Mouse (Mus musculus): ENCODE measurements around the gene Pdzk1ip1. TPM values are rescaled to one million over a fixed set of nuclear protein-coding genes. Genes with fewer than 3 reads are reported as not detected.

Gene Pdzk1ip1
- not detected for total RNA-seq (2022)

- no peak for DNase-seq (ENCODE audit: low spot score in 2 of 2)
These were observed at the start of gene Pdzk1ip1 for GRCm38 (mm10) chr4:115088611-115089338. TSS of gene Pdzk1ip1 (plus strand) at chr4:115088708.

DNA sequence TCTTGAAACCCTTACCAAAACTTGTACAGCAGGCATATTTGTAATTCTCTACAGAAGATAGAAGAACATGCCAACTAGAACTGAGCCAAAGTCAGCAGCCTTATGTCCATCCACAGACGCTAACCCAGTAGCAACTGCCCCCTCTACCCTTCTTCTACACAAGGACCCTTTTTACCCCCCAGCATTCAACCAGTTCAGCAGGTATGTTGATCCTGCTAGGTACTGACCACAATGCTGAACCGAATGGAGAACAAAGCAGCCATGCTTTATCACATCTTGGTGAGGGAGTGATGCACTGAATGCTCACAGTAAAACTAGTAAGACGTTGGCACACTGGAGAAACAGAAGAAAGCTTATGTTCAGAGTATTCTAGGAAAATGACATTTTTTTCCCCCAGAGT lies 42.9 kb upstream of the Pdzk1ip1 start:
- no peak for DNase-seq (ENCODE audit: low spot score in 2 of 2)

GRCm38 (mm10) chr4:115047750-115048149 lies 40.8 kb upstream of the Pdzk1ip1 start:
- no peak for DNase-seq (ENCODE audit: low spot score in 2 of 2)

DNA sequence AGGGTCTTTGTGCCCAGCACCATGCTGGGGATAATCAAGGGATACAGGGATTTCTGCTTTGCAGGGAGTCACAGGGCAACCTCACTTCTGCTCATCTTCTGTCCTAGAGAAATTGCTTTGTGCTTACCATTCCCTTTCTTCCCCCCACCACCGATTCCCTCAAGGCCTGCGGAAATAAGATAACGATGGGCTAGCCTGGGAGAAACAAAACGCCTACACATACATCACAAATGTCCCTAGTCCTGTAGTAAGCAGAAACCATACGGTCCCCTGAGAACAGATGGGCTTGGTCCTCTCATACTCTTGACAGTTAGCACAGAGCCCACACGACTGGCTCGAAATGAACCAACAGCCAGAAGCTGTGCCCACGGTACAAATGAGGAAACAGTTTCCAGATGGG lies 40.3 kb upstream of the Pdzk1ip1 start:
- no peak for DNase-seq (ENCODE audit: low spot score in 2 of 2)

DNA sequence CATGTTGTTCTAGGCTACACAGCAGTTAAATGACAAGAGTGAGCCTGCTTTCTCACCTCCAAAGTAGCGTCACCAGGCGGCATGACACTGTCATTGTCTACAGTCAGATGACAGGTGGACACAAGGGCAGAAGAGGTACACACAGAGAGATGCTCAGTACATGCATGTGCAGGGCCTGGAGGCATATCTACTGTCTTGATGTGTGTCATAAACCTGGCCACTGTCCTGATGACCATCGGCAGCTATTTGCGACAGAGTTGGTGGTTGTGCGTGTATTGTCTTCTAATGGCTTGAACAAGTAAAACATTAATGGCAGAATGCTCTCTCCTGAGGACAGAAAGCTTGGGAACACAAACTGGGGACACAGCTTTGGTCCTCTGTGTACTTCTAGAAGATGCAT lies 37.3 kb upstream of the Pdzk1ip1 start:
- DNase-seq (ENCODE audit: low spot score in 2 of 2): no peak

GRCm38 (mm10) chr4:115052343-115053005 lies 36.0 kb upstream of the Pdzk1ip1 start:
- peak in 1 of 2 experiments; percentile 22 for DNase-seq (ENCODE audit: low spot score in 2 of 2)

DNA sequence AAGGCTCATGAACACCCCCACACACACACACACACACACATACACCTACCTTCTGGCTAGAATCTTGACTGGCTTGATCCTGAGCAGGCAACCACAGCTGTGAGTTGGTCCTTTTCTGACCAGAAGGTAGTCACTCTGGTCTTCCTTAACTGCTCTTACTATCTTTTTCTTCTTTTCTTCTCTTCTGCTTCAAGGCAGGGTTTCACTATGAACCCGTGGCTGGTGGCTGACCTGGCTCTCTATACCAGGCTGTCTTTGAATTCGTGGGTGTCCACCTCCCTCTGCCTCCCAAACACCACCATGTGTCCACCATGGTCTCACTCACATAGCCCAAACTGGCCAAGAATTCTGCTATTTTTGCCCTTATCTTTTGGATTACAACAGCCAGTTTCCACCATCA lies 33.5 kb upstream of the Pdzk1ip1 start:
- DNase-seq (ENCODE audit: low spot score in 2 of 2): no peak

DNA sequence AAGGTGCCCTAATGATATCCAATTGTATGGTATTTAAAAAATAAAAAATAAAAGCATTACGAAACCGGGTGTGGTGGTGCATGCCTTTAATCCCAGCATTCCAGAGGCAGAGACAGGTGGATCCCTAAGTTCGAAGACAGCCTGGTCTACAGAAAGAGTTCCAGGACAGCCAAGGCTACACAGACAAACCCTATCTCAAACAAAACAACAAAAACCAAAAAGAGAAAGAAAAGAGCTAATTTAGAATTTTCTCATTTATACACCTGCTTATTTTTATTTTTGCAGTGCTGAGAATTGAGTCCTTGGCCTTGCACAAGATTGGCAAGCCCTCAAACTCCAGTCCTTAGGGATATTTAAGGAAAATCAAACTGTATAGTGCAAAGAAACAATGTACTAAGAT lies 32.8 kb upstream of the Pdzk1ip1 start:
- DNase-seq (ENCODE audit: low spot score in 2 of 2): no peak

DNA sequence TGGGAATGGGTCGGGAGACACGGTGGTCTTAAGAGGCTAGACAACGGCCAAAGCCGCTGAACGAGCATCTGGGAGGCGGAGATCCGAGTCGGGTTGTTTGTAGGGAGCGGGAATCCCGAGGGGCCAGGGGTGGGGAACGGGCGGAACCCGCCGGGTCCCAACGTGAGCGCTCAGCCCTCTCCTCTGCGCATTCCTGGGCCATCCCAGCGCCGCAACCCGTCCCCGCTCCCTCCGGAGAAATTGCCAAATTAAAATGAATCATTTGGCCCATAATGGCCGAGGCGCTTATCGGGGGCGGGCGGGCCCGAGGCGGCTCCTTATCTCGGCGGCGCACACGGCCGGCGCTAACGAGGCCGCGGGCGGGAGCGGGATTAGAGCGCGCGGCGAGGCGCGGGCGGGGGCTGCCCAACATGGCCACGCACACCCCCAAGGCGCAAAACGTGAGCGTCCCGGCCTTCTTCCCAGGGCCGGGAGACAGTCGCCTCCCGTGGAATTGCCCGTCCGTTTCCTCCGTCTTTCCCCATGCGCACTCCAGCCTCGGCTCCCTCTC lies 32.1 kb upstream of the Pdzk1ip1 start, which contains the start of gene Tal1:
Gene Tal1 (plus strand): TSS at position 56 of the 550 bp plus-strand sequence.
- DNase-seq (ENCODE audit: low spot score in 2 of 2): no peak

DNA sequence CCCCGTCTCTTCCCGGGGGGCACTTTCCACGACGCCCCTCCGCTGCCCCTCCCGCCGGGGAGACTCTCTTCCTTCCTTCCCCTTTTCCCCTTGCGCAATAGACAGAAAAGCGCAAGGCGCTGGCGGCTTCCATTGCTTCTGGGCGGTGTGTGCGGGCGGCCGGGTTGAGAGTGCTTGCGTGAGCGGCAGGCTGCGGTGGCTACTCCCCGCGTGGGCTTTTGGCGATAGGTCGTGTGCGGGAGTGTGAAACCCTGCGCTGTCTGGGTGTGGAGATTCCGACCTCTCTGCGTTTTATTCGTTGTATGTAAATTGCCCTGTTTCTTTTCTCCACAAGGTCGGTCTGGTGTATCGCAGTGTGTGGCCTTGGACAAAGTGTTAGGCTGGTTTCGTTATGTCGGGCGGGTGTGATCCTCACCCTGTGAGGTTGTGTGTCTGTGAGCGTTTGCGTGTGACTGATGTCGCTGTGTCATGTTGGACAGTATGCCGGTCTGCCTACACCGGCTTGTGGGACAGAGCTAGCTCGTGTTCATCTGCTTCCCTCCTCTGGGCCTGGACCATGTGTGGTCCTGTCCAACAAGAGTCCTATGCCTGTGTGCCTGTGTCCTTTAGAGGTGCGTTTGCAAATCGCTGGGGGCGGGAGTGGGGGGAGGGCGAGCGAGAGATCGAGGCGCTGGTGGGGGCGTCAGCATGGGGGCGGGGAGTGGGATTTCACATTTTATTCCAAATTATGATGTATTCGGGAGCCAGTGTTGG lies 31.4 kb upstream of the Pdzk1ip1 start:
- no peak for DNase-seq (ENCODE audit: low spot score in 2 of 2)

DNA sequence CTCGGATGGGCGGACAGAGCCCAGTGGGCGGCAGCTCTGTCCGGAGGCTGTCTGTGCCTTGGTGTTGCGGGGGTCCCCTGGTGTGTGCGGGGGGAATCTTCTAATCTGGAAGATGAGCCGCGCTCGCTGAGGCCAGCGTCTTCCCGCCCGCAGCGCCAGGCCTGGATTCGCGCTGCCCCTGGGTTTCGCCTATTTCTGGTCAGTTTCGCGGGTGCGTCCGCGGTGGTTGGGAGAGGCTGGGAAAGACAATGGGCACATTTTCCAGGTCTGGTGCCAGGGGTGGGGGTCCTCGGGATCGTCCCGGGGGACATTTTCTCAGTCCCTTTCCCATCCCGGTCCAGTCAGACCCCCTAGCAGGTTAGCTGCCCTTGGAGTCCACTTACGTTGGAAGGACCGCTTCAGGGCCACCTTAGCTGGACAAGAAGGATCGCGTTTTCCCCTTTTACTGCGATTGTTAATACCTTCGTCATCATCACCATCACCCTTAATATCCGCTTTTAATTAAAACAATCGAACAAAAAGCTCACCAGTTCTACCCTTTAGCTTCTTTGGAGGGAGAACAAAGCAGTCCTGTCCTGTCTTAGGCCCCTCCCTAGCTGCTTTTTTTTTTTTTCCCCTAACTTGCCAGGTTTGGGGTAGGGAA lies 30.7 kb upstream of the Pdzk1ip1 start:
- no peak for DNase-seq (ENCODE audit: low spot score in 2 of 2)

GRCm38 (mm10) chr4:115058317-115058761 lies 30.2 kb upstream of the Pdzk1ip1 start:
- DNase-seq (ENCODE audit: low spot score in 2 of 2): no peak

- no peak for DNase-seq (ENCODE audit: low spot score in 2 of 2)
These were observed 29.5 kb upstream of the Pdzk1ip1 start for GRCm38 (mm10) chr4:115058871-115059590.

DNA sequence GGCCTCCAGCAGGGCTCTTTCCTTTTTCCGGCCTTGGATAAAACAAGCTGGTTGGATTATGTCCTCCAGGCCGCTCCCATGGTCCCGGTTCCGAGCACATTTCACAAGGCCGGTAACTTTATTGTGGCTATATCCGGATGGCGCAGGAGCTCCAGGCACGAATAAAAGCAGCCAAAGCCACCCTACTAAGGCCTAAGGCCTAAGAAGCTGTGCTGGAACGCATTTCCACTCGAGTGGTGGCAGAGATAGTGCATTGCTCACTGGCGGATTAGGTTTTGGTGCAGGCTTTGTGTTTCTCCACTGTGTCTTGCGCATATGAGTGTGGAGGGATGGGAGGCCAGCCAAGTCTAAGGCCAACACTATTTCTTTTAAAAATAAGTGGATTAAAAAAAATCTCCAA lies 28.6 kb upstream of the Pdzk1ip1 start:
- no peak for DNase-seq (ENCODE audit: low spot score in 2 of 2)

DNA sequence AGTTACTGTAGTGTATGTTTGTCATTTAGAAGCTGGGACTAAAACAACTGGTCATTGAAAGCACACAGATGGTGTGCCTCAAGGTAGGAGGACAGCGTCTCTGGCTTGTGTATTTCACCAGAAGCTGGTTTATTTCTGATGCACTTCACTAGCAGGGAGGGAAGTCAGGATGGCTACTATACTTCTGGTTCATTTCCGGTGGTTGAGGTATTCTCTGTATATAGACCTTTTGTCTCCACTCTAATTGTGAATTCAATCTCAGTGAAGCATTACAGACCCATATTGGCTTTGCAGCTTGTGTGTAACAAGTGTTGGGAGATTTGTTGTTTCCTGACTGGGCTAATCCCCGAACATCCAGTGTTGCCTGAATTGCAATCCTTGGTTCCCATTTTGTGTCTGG lies 27.8 kb upstream of the Pdzk1ip1 start:
- no peak for DNase-seq (ENCODE audit: low spot score in 2 of 2)

- DNase-seq (ENCODE audit: low spot score in 2 of 2): no peak
These were observed 26.0 kb upstream of the Pdzk1ip1 start for GRCm38 (mm10) chr4:115062540-115062874.

DNA sequence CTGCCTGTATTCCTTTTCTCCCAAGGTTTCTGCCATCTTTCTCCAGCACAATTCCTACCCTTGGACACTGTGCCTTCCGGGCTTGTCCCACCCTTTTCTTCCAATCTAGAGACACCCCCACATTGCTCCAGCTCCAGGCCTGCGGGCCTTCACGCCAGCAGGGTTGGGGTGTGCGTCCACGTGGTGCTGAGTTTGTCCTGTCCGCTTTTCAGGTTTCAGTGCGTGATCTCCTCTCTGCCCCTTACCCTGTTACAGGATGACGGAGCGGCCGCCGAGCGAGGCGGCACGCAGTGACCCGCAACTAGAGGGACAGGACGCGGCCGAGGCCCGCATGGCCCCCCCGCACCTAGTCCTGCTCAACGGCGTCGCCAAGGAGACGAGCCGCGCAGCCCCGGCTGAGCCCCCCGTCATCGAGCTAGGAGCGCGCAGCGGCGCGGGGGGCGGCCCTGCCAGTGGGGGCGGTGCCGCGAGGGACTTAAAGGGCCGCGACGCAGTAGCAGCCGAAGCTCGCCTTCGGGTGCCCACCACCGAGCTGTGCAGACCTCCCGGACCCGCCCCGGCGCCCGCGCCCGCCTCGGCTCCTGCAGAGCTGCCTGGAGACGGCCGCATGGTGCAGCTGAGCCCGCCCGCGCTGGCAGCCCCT lies 25.5 kb upstream of the Pdzk1ip1 start:
- DNase-seq (ENCODE audit: low spot score in 2 of 2): peak in 1 of 2 experiments; percentile 9

DNA sequence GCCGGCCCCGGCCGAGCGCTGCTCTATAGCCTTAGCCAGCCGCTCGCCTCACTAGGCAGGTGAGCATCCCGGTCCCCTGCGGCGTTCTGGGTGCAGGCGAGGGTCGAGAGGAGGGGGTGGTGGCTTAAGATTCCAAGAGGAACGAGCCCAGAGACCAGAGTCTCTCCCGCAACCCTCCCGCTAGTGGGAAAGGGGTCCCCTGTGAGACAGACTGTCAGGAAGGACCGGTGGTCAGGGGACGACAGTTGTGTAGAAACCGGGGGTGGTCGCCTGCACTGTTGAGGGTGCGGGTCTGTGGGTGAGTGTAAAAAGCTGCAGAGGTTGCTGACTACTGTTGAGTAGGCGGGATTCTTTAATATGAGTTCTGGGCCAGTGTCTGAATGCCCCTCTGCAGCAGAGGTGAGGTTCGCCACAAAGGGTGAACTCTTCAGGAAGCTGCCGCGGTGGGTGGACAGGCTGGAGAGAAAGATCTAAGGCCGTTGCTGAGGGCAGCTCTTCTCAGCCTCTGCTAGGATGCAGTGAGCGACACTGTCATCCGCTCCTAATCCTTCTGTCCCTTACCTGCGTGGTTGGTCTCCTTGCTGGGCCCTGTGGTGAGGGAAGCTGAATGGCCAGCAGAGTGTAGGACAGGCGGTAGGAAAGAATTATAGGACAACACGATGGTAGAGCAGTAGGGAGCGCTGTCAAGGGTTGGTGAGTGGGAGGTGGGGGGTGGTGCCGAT lies 24.8 kb upstream of the Pdzk1ip1 start:
- no peak for DNase-seq (ENCODE audit: low spot score in 2 of 2)

- DNase-seq (ENCODE audit: low spot score in 2 of 2): no peak
These were observed 16.8 kb upstream of the Pdzk1ip1 start for GRCm38 (mm10) chr4:115071668-115072067.

- DNase-seq (ENCODE audit: low spot score in 2 of 2): no peak
These were observed 13.7 kb upstream of the Pdzk1ip1 start for GRCm38 (mm10) chr4:115074789-115075188.
